Mouse (Mus musculus) G1E (cell line): ENCODE data around the gene Aptx. TPM values are rescaled to one million over a fixed set of nuclear protein-coding genes. Genes with fewer than 3 reads are reported as not detected.

Experiments used
- ATAC-seq: 2 replicates; pipeline ENCODE4 v1.8.0; 2016; ENCODE audit warnings: mild to moderate bottlenecking; ENCODE audit not compliant: insufficient number of reproducible peaks, poor library complexity, low FRiP score, severe bottlenecking; ENCODE audit errors: extremely low read depth
- DNase-seq: peaks from one replicate; pipeline ENCODE4 v3.0.0; 2012; ENCODE audit warnings: low spot score
- H3K27me3 ChIP-seq: 2 replicates; pipeline ENCODE4 v1.6.1; 2012; ENCODE audit warnings: mild to moderate bottlenecking, low read length, inconsistent platforms; ENCODE audit not compliant: insufficient read depth
- H3K36me3 ChIP-seq: replicated peaks from 2 replicates; pipeline ENCODE3; 2012; ENCODE audit warnings: mild to moderate bottlenecking, inconsistent platforms
- H3K4me1 ChIP-seq: 2 replicates; pipeline ENCODE4 v1.6.1; 2012; ENCODE audit warnings: low read depth, low read length, inconsistent platforms, mixed read lengths; ENCODE audit not compliant: insufficient read depth
- H3K4me3 ChIP-seq: 2 replicates; pipeline ENCODE4 v1.5.1; 2012; ENCODE audit warnings: low read depth, mild to moderate bottlenecking, inconsistent platforms, low read length, moderate library complexity, mixed read lengths
- H3K9me3 ChIP-seq: replicated peaks from 2 replicates; pipeline ENCODE4 v1.6.1; 2012; ENCODE audit warnings: inconsistent platforms
- CTCF ChIP-seq: IDR thresholded peaks from 2 replicates; pipeline ENCODE4 v1.5.1; 2012; ENCODE audit warnings: low read depth, low read length, inconsistent platforms, mixed read lengths
- GATA1 ChIP-seq: IDR thresholded peaks from 2 replicates; pipeline ENCODE4 v1.6.1; 2012; ENCODE audit warnings: borderline replicate concordance, low read length, inconsistent platforms, mixed read lengths
- GATA2 ChIP-seq: IDR thresholded peaks from 2 replicates; pipeline ENCODE4 v1.6.1; 2012; ENCODE audit warnings: low read depth, low read length, inconsistent platforms, borderline replicate concordance
- POLR2AphosphoS5 ChIP-seq: IDR thresholded peaks from 2 replicates; pipeline ENCODE4 v1.6.1; 2012; ENCODE audit warnings: low read depth, low read length, inconsistent platforms; ENCODE audit not compliant: insufficient replicate concordance
- TAL1 ChIP-seq: conservative IDR thresholded peaks from 2 replicates; pipeline ENCODE4 v1.6.1; 2012; ENCODE audit warnings: low read depth, low read length, inconsistent platforms, mixed read lengths
- polyA plus RNA-seq: library from polyadenylated mRNA; stranded (reverse); fragments of >175 nt; gene quantifications from 2 replicates; pipeline ENCODE4 v1.2.3, GENCODE M21; 2012
- total RNA-seq, 2 experiments: library from RNA; stranded (forward) in 1 of 2; stranded (reverse) in 1 of 2; fragments of 200-1000 nt in 1 of 2; fragments of >200 nt in 1 of 2; fragmentation: Nextera tagmentation in 1 of 2; gene quantifications; 2 replicates each; pipeline ENCODE4 v1.2.3; 2014 to 2017

Aptx gene
- total and polyA plus RNA-seq, 3 experiments = 5.2 to 12.4 (median 11.1) TPM

GRCm38 (mm10) chr4:40722687-40723460 lies 19.9 kb upstream of the Aptx start:
- TF ChIP-seq POLR2AphosphoS5 (peak; percentile 15; the same call in 1 of the 2 replicates), TAL1 (no peak)
- no peaks in the 10 kb centered on the region for H3K9me3 ChIP-seq
- ATAC-seq = peak; percentile 74
- DNase-seq = peak; percentile 74
- H3K36me3 ChIP-seq = peaks cover 37% of the 10 kb centered on the region
- H3K27me3 ChIP-seq = no peaks in the 10 kb centered on the region
- H3K4me1 ChIP-seq = peaks cover 53% of the 10 kb centered on the region
- H3K4me3 ChIP-seq = peak overlapping the region; percentile 96

GRCm38 (mm10) chr4:40722011-40722666 lies 19.1 kb upstream of the Aptx start, which contains the start of gene Dnaja1:
TSS of gene Dnaja1 (plus strand) at chr4:40722150.
- ATAC-seq = peak; percentile 75
- Histone ChIP-seq H3K4me3 (peak within 1 kb of the TSS; percentile 96), H3K36me3 (peaks cover 30% of the 10 kb centered on the region), H3K9me3 (no peaks in the 10 kb centered on the region), H3K27me3 (no peaks in the 10 kb centered on the region), H3K4me1 (peaks cover 49% of the 10 kb centered on the region)
- TF ChIP-seq TAL1 (no peak), POLR2AphosphoS5 (peak; percentile 90; the same call in 1 of the 2 replicates)
- DNase-seq = peak; percentile 92

- DNase-seq (no peak), ATAC-seq (no peak)
- Histone ChIP-seq H3K4me1 (peaks cover 40% of the 10 kb centered on the region), H3K36me3 (peaks cover 21% of the 10 kb centered on the region), H3K4me3 (peak overlapping the region; percentile 96; the same call in 1 of the 2 replicates), H3K9me3 (no peaks in the 10 kb centered on the region), H3K27me3 (no peaks in the 10 kb centered on the region; the same call in 1 of the 2 replicates)
- no peak for TF ChIP-seq TAL1
- no peak for TF ChIP-seq GATA2
- TF ChIP-seq CTCF = no peak
- TF ChIP-seq POLR2AphosphoS5 = no peak
- no peak for TF ChIP-seq GATA1
These were observed 17.9 kb upstream of the Aptx start for GRCm38 (mm10) chr4:40720910-40721309.

GRCm38 (mm10) chr4:40717141-40717540 lies 14.1 kb upstream of the Aptx start:
- no peak for TF ChIP-seq CTCF
- no peak for TF ChIP-seq POLR2AphosphoS5
- no peaks in the 10 kb centered on the region for H3K9me3 ChIP-seq
- peaks cover 22% of the 10 kb centered on the region for H3K27me3 ChIP-seq
- ATAC-seq (no peak), DNase-seq (no peak)
- H3K4me1 ChIP-seq = peaks cover 19% of the 10 kb centered on the region
- no peak overlapping the region for H3K4me3 ChIP-seq
- peaks cover 2% of the 10 kb centered on the region for H3K36me3 ChIP-seq

- Histone ChIP-seq H3K4me1 (peaks cover 28% of the 10 kb centered on the region), H3K4me3 (peak overlapping the region; percentile 80), H3K9me3 (no peaks in the 10 kb centered on the region), H3K36me3 (peaks cover 18% of the 10 kb centered on the region), H3K27me3 (no peaks in the 10 kb centered on the region)
- TF ChIP-seq GATA1 (no peak), CTCF (no peak)
- ATAC-seq (no peak), DNase-seq (no peak)
These were observed 799 bp upstream of the Aptx start for GRCm38 (mm10) chr4:40703710-40704275.

- DNase-seq (no peak), ATAC-seq (no peak)
- Histone ChIP-seq H3K36me3 (peaks cover 26% of the 10 kb centered on the region), H3K4me1 (peaks cover 30% of the 10 kb centered on the region), H3K9me3 (no peaks in the 10 kb centered on the region), H3K27me3 (no peaks in the 10 kb centered on the region), H3K4me3 (peak overlapping the region; percentile 80; the same call in 1 of the 2 replicates)
- TF ChIP-seq GATA1 (no peak), CTCF (no peak), GATA2 (no peak), TAL1 (no peak), POLR2AphosphoS5 (no peak)
These were observed 1.2 kb downstream of the Aptx start for GRCm38 (mm10) chr4:40701796-40702195.
